Mouse (Mus musculus): ENCODE data around the gene Cacna1e. TPM values are rescaled to one million over a fixed set of nuclear protein-coding genes. Genes with fewer than 3 reads are reported as not detected.

Cacna1e gene
- total and polyA plus RNA-seq, 3 experiments = not detected

- H3K9me3 ChIP-seq (replicated peaks; ENCODE audit: insufficient read depth, low read length) = no peaks in the 10 kb centered on the region
- H3K27ac ChIP-seq (ENCODE audit: control insufficient read depth, low read depth, low read length) = no peak overlapping the region
- no peak overlapping the region for H3K4me3 ChIP-seq (ENCODE audit: control insufficient read depth in 1 of 2, insufficient read depth in 1 of 2, low read depth in 2 of 2, low read length in 2 of 2)
- no peak for TF ChIP-seq POLR2AphosphoS2 (IDR thresholded peaks at IDR 0.05; ENCODE audit: low read length)
- TF ChIP-seq MEF2A (IDR thresholded peaks at IDR 0.05; ENCODE audit: extremely low read depth, insufficient replicate concordance, low read depth, low read length, poor library complexity, severe bottlenecking) = no peak
- no peak for TF ChIP-seq ETS1 (IDR thresholded peaks at IDR 0.05; ENCODE audit: low read depth, low read length)
- TF ChIP-seq GATA1 (IDR thresholded peaks at IDR 0.05; ENCODE audit: low read depth, low read length) = no peak
- no peak for TF ChIP-seq BHLHE40 (IDR thresholded peaks at IDR 0.05; ENCODE audit: borderline replicate concordance, low read depth, low read length)
- no peak for TF ChIP-seq MXI1 (IDR thresholded peaks at IDR 0.05; ENCODE audit: low read depth, low read length)
- no peak for TF ChIP-seq USF1 (IDR thresholded peaks at IDR 0.05; ENCODE audit: low read depth, low read length)
- no peak for TF ChIP-seq MYC (IDR thresholded peaks at IDR 0.05; ENCODE audit: low read depth, low read length)
- no peak for TF ChIP-seq MAFK (IDR thresholded peaks at IDR 0.05; ENCODE audit: borderline replicate concordance, low read depth, low read length)
- TF ChIP-seq CHD2 (IDR thresholded peaks at IDR 0.05; ENCODE audit: low read length) = no peak
- TF ChIP-seq CHD1 (IDR thresholded peaks at IDR 0.05; ENCODE audit: low read depth, low read length) = no peak
- no peak for TF ChIP-seq SMC3 (IDR thresholded peaks at IDR 0.05; ENCODE audit: low read depth, low read length)
- TF ChIP-seq JUND (IDR thresholded peaks at IDR 0.05; ENCODE audit: low read depth, low read length) = no peak
- no peak for TF ChIP-seq TCF12 (IDR thresholded peaks at IDR 0.05; ENCODE audit: low read depth, low read length)
- TF ChIP-seq ZNF384 (IDR thresholded peaks at IDR 0.05; ENCODE audit: low read depth, low read length) = no peak
- no peak for TF ChIP-seq MAX (IDR thresholded peaks at IDR 0.05; ENCODE audit: low read length)
- H3K27me3 ChIP-seq (ENCODE audit: control insufficient read depth in 1 of 2, insufficient read depth in 2 of 2, low read length in 2 of 2) = no peaks in the 10 kb centered on the region
- no peak for DNase-seq (ENCODE audit: low read depth, low spot score)
- H3K9ac ChIP-seq (ENCODE audit: control insufficient read depth, low read depth, low read length, poor library complexity, severe bottlenecking) = no peak overlapping the region
- H3K36me3 ChIP-seq (ENCODE audit: control insufficient read depth in 1 of 2, insufficient read depth in 2 of 2, low read length in 2 of 2) = no peaks in the 10 kb centered on the region
- no peaks in the 10 kb centered on the region for H3K79me2 ChIP-seq (ENCODE audit: control insufficient read depth, insufficient read depth, low read length, poor library complexity)
- no peaks in the 10 kb centered on the region for H3K4me1 ChIP-seq (ENCODE audit: control insufficient read depth in 1 of 2, insufficient read depth in 2 of 2, low read length in 2 of 2)
Observed at GRCm38 (mm10) chr1:154707584-154708290, 176.6 kb downstream of the Cacna1e start.

DNA sequence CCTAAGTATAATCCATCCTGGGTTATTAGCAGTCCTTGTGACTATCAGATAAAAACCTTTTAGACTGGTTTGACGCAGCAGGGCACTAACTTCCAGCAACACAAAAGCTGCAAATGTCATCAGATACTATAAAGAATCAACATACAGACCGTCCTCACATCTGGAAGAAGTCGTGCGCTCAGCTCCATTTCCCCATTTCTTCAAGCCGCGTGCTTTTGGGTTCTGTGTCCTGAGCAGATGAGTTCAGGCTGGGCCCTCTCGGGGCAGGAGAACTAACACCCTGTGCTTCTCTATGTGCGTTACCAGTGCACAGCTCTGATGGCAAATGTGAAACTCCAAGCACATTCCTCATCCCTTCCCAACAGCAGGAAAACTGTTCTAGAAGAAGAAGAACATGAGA is 177.3 kb downstream of the Cacna1e start:
- Histone ChIP-seq H3K4me1 (ENCODE audit: control insufficient read depth in 1 of 2, insufficient read depth in 2 of 2, low read length in 2 of 2) (no peaks in the 10 kb centered on the region), H3K36me3 (ENCODE audit: control insufficient read depth in 1 of 2, insufficient read depth in 2 of 2, low read length in 2 of 2) (no peaks in the 10 kb centered on the region), H3K27me3 (ENCODE audit: control insufficient read depth in 1 of 2, insufficient read depth in 2 of 2, low read length in 2 of 2) (no peaks in the 10 kb centered on the region), H3K79me2 (ENCODE audit: control insufficient read depth, insufficient read depth, low read length, poor library complexity) (no peaks in the 10 kb centered on the region), H3K4me3 (ENCODE audit: control insufficient read depth in 1 of 2, insufficient read depth in 1 of 2, low read depth in 2 of 2, low read length in 2 of 2) (no peak overlapping the region), H3K9ac (ENCODE audit: control insufficient read depth, low read depth, low read length, poor library complexity, severe bottlenecking) (no peak overlapping the region), H3K9me3 (replicated peaks; ENCODE audit: insufficient read depth, low read length) (no peaks in the 10 kb centered on the region), H3K27ac (ENCODE audit: control insufficient read depth, low read depth, low read length) (no peak overlapping the region)
- no peak for DNase-seq (ENCODE audit: low read depth, low spot score)
- TF ChIP-seq SIN3A (IDR thresholded peaks at IDR 0.05; ENCODE audit: low read length) (no peak), MAX (IDR thresholded peaks at IDR 0.05; ENCODE audit: low read length) (no peak), BHLHE40 (IDR thresholded peaks at IDR 0.05; ENCODE audit: borderline replicate concordance, low read depth, low read length) (no peak), JUND (IDR thresholded peaks at IDR 0.05; ENCODE audit: low read depth, low read length) (no peak), CHD2 (IDR thresholded peaks at IDR 0.05; ENCODE audit: low read length) (no peak), MEF2A (IDR thresholded peaks at IDR 0.05; ENCODE audit: extremely low read depth, insufficient replicate concordance, low read depth, low read length, poor library complexity, severe bottlenecking) (no peak), NELFE (IDR thresholded peaks at IDR 0.05; ENCODE audit: low read depth, low read length) (no peak), ZNF384 (IDR thresholded peaks at IDR 0.05; ENCODE audit: low read depth, low read length) (no peak), KAT2A (conservative IDR thresholded peaks at IDR 0.05; ENCODE audit: low read depth, low read length) (no peak), TBP (IDR thresholded peaks at IDR 0.05; ENCODE audit: low read depth, low read length) (no peak), TAL1 (IDR thresholded peaks at IDR 0.05; ENCODE audit: low read length) (no peak), CTCF (IDR thresholded peaks at IDR 0.05 in 2 of 3, conservative IDR thresholded peaks at IDR 0.05 in 1 of 3; ENCODE audit: control insufficient read depth in 1 of 3, insufficient read depth in 1 of 3, low read depth in 2 of 3, low read length in 3 of 3, poor library complexity in 1 of 3, severe bottlenecking in 1 of 3) (no peak), RAD21 (IDR thresholded peaks at IDR 0.05; ENCODE audit: low read depth, low read length) (no peak), GABPA (IDR thresholded peaks at IDR 0.05; ENCODE audit: low read depth, low read length) (no peak), E2F4 (IDR thresholded peaks at IDR 0.05; ENCODE audit: borderline replicate concordance, low read depth, low read length) (no peak)
